Mouse (Mus musculus) cerebellum, adult 2 months (tissue): Measurements from ENCODE around the gene Mad1l1.

Experiments used
- CTCF ChIP-seq: fragments of 200-500 bp; IDR thresholded peaks from 2 replicates; pipeline ENCODE4 v1.5.1; 2011; ENCODE audit warnings: low read depth, mild to moderate bottlenecking, control low read depth, low read length, moderate library complexity, borderline replicate concordance; ENCODE audit not compliant: insufficient read depth
- POLR2A ChIP-seq: fragments of 200-500 bp; IDR thresholded peaks from 2 replicates; pipeline ENCODE4 v1.6.1; 2011; ENCODE audit warnings: low read length, control low read depth, borderline replicate concordance; ENCODE audit not compliant: insufficient read depth

DNA sequence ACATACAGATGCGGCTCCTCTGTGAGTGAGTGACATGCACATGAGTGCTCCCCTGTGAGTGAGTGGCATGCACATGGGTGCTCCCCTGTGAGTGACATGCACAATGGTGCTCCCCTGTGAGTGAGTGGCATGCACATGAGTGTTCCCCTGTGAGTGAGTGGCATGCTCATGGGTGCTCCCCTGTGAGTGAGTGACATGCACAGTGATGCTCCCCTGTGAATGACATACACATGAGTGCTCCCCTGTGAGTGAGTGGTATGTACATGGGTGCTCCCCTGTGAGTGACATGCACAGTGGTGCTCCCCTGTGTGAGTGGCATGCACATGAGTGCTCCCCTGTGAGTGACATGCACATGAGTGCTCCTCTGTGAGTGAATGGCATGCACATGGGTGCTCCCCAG lies 339.4 kb downstream of the Mad1l1 start:
- TF ChIP-seq POLR2A (no peak), CTCF (no peak)
